Mouse (Mus musculus): Measurements from ENCODE around the gene Zfp800.

- TF ChIP-seq CTCF (IDR thresholded peaks at IDR 0.05; ENCODE audit: extremely low read depth, insufficient read depth, insufficient read length, insufficient replicate concordance) = no peak
- TF ChIP-seq POLR2A (IDR thresholded peaks at IDR 0.05; ENCODE audit: low read depth, low read length) = no peak
Measured at GRCm38 (mm10) chr6:28309692-28310091, 88.1 kb downstream of the Zfp800 start.
